Mouse (Mus musculus) olfactory bulb, adult 2 months (tissue): ENCODE data around the gene Celsr3. TPM values are rescaled to one million over a fixed set of nuclear protein-coding genes. Genes with fewer than 3 reads are reported as not detected.

ENCODE experiments used
- H3K27ac ChIP-seq: fragments of 200-500 bp; 2 replicates; pipeline ENCODE4 v1.5.1; 2012; ENCODE audit warnings: low read depth, low read length; ENCODE audit not compliant: insufficient read depth
- H3K4me1 ChIP-seq: fragments of 200-500 bp; 2 replicates; pipeline ENCODE4 v1.6.1; 2012; ENCODE audit warnings: low read length; ENCODE audit not compliant: control insufficient read depth, insufficient read depth
- H3K4me3 ChIP-seq: fragments of 200-500 bp; 2 replicates; pipeline ENCODE4 v1.5.1; 2012; ENCODE audit warnings: mild to moderate bottlenecking, low read depth, low read length, moderate library complexity; ENCODE audit not compliant: insufficient read depth
- CTCF ChIP-seq: fragments of 200-500 bp; IDR thresholded peaks from 2 replicates; pipeline ENCODE4 v1.5.1; 2012; ENCODE audit warnings: low read depth, mild to moderate bottlenecking, low read length, moderate library complexity; ENCODE audit not compliant: insufficient read depth
- POLR2A ChIP-seq: fragments of 200-500 bp; IDR thresholded peaks from 2 replicates; pipeline ENCODE4 v1.6.1; 2012; ENCODE audit warnings: mild to moderate bottlenecking, low read depth, low read length, moderate library complexity; ENCODE audit not compliant: insufficient read depth
- WGBS: fragments of 180-500 bp; shearing (Covaris S2); methylation state at CpG from one replicate; pipeline ENCODE4 v1.1.7; 2018; 5-methylcytosine and 5-hydroxymethylcytosine counted together
- polyA plus RNA-seq: library from polyadenylated mRNA; stranded (reverse); fragments of >200 nt; gene quantifications from 2 replicates; pipeline ENCODE4 v1.2.4, GENCODE M21; 2012; ENCODE audit warnings: low replicate concordance; ENCODE audit not compliant: missing spikeins, insufficient read depth, insufficient read length

Celsr3 gene
- polyA plus RNA-seq, 1 experiment, result not detected

GRCm38 (mm10) chr9:108786494-108786893, 39.6 kb upstream of the Celsr3 start:
- TF ChIP-seq CTCF (no peak), POLR2A (no peak)
- peaks cover 13% of the 10 kb centered on the region for H3K4me1 ChIP-seq
- no peak overlapping the region for H3K4me3 ChIP-seq
- no peak overlapping the region for H3K27ac ChIP-seq
- 0% methylated on average over 1 of the region's 1 CpGs for WGBS

DNA sequence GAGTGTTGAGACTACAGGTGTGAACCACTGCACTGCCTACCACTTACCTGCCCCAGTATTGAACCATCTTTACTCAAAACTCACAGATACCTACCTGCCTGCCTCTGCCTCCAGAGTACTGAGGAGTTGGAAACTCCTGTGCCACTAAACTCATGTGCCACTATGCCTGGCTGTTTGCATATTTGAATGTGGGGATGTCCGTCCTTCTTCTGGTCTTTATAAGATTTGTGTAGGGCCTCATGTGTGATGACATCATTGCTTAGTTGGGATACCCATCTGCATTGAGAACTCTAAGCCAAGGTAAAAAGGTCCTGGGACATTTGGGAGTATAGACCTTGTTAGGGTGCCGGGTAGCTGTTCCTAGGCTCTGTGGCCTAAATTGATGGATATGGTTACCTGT, 39.0 kb upstream of the Celsr3 start:
- Histone ChIP-seq H3K4me1 (peaks cover 10% of the 10 kb centered on the region), H3K27ac (no peak overlapping the region), H3K4me3 (no peak overlapping the region)
- 53% methylated on average over 2 of the region's 2 CpGs for WGBS
- TF ChIP-seq POLR2A, result no peak
- no peak for TF ChIP-seq CTCF

GRCm38 (mm10) chr9:108788713-108789112, 37.4 kb upstream of the Celsr3 start:
- TF ChIP-seq POLR2A (no peak), CTCF (no peak)
- Histone ChIP-seq H3K4me1 (peaks cover 4% of the 10 kb centered on the region; the same call in 1 of the 2 replicates), H3K27ac (no peak overlapping the region), H3K4me3 (no peak overlapping the region)
- 46% methylated on average over 3 of the region's 3 CpGs for WGBS

DNA sequence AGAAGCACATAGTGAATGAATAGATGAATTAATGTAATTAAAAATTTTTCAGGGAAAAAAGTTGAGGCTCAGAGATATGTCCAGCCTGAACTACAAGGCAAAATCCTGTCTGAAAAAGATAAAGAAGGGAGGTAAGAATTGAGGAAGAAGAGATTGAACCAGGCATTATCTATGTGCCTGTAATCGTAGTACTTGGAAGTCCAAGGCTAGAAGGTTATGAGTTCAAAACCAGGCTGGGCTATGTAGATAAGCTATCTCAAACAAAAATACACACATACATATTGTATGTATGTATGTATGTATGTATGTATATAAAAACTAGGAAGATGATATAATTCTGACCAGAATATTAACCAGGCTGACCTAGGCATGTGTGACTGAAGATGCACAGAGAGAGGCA, 33.8 kb upstream of the Celsr3 start:
- Histone ChIP-seq H3K4me1 (peaks cover 17% of the 10 kb centered on the region), H3K4me3 (no peak overlapping the region), H3K27ac (no peak overlapping the region)
- no peak for TF ChIP-seq POLR2A
- 37% methylated on average over 1 of the region's 1 CpGs for WGBS

- H3K27ac ChIP-seq, result no peak overlapping the region
- 4% methylated on average over 3 of the region's 3 CpGs for WGBS
- H3K4me3 ChIP-seq, result no peak overlapping the region
- TF ChIP-seq CTCF (no peak), POLR2A (no peak)
- H3K4me1 ChIP-seq, result peaks cover 21% of the 10 kb centered on the region
These were observed 33.4 kb upstream of the Celsr3 start for GRCm38 (mm10) chr9:108792730-108793129.

GRCm38 (mm10) chr9:108795281-108795680, 30.8 kb upstream of the Celsr3 start:
- 18% methylated on average over 2 of the region's 2 CpGs for WGBS
- TF ChIP-seq CTCF (no peak), POLR2A (no peak)
- H3K4me1 ChIP-seq, result peaks cover 24% of the 10 kb centered on the region
- H3K4me3 ChIP-seq, result no peak overlapping the region
- H3K27ac ChIP-seq, result no peak overlapping the region

- Histone ChIP-seq H3K27ac (peak overlapping the region; percentile 89), H3K4me3 (peak overlapping the region; percentile 16), H3K4me1 (peaks cover 24% of the 10 kb centered on the region)
- TF ChIP-seq CTCF (no peak), POLR2A (no peak)
- WGBS, result 14% methylated on average over 11 of the region's 11 CpGs
These were observed 30.4 kb upstream of the Celsr3 start for GRCm38 (mm10) chr9:108795762-108796161.

DNA sequence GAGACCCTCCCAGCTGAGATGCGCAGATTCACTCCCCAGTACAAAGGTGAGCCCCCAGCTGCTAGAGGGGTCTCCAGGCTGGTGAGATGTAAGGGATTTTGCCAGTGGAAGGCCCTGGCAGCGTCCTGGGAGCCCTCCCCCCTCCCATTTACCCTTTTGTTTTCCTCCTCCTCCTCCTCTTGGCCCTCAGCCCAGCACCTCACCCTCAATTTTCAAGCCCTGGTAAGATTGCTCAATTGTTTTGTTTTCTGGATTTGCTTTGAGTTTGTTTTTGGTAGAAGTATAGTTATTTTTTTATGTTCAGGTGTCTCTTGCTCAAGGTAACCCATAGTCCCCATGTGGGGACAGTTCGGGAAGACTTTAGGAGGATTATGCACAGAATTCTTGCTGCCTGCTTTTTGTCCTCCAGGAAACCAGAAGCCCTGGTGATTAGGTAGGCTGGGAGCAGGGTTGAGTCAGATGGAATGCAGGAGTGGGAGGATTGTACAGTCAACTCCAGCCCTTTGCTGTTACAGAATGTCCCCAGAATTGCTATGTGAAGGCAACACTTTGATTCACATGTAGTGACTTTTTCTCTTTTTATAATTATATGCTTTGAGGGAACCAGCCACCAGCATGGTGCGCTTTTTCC, 29.7 kb upstream of the Celsr3 start:
- H3K4me1 ChIP-seq, result peaks cover 22% of the 10 kb centered on the region
- TF ChIP-seq CTCF (no peak), POLR2A (no peak)
- WGBS, result 18% methylated on average over 4 of the region's 4 CpGs
- H3K27ac ChIP-seq, result peak overlapping the region; percentile 89
- peak overlapping the region; percentile 16 for H3K4me3 ChIP-seq

DNA sequence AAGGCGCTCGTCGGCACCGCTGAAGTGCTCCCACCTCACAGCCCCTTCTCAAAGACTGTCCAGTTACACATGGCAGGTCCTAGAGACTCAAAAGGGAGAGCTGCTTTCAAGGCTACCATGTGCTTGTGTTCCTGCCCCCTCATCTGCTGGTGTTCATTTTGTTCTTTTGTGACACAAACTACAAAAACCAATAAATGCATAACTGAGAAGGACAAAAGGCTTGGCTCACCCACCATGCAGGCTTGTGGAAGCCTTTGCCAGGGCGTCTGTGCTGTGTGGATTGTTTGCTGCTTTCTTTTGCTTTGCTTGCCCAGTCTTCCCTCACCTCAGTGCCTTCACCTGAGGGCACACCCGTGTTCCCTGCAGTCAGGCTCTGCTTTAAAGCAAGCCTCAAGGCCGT, 28.6 kb upstream of the Celsr3 start:
- peaks cover 22% of the 10 kb centered on the region for H3K4me1 ChIP-seq
- TF ChIP-seq POLR2A, result no peak
- TF ChIP-seq CTCF, result no peak
- H3K27ac ChIP-seq, result peak overlapping the region; percentile 83
- WGBS, result 51% methylated on average over 7 of the region's 7 CpGs
- peak overlapping the region; percentile 14; the same call in 1 of the 2 replicates for H3K4me3 ChIP-seq

DNA sequence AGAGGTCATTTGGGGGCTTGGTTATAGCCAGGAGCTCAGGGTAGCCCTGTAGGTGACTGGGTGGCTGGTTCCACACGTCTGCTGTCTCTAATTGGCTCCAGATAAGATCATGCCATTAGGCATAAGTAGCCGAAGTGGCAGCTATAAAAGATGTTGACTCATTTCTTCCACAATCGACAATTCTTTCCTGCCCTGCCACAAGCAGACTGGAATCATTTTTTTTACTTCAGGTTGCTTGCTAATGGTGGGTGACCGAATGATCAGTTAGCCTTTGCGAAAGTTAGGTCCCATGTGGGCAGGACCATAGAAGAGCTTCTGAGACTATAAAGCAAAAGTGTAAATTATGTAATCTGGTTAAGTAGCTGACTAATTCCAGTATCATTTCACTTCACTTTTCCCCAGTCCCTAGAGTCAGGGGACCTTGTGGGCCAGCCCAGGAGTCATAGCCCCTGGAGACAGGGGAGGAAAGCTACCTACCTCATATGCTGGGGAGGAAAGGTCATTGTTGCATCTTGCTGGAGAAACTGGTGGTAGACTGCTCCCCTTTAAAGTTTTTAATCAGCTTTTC, 27.5 kb upstream of the Celsr3 start:
- peaks cover 22% of the 10 kb centered on the region for H3K4me1 ChIP-seq
- no peak for TF ChIP-seq POLR2A
- TF ChIP-seq CTCF, result no peak
- H3K4me3 ChIP-seq, result no peak overlapping the region
- H3K27ac ChIP-seq, result no peak overlapping the region
- WGBS, result 44% methylated on average over 5 of the region's 5 CpGs

DNA sequence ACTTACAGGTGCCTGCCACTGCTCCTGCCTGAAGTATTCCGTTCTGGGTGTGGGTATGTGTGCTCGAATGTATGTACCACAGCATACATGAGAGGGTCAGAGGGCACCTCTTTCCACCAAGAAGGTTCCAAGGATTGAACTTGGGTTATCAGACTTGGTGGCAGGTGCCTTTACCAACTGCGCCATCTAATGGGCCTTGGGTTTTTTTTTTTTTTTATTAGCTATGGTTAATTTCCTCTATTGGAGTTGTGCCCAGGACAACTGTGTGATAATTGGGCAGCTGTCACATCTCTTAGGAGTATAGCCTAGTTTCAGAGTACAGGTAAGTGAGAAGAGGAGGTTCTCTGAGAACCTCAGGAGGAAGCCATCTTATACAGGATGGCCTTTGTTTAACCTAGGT, 26.6 kb upstream of the Celsr3 start:
- Histone ChIP-seq H3K4me1 (peaks cover 20% of the 10 kb centered on the region), H3K4me3 (no peak overlapping the region), H3K27ac (no peak overlapping the region)
- TF ChIP-seq POLR2A (no peak), CTCF (no peak)
- 63% methylated on average over 3 of the region's 3 CpGs for WGBS
